8 mouse cellular contexts compared by ENCODE assay signal in the genomic region with DNA sequence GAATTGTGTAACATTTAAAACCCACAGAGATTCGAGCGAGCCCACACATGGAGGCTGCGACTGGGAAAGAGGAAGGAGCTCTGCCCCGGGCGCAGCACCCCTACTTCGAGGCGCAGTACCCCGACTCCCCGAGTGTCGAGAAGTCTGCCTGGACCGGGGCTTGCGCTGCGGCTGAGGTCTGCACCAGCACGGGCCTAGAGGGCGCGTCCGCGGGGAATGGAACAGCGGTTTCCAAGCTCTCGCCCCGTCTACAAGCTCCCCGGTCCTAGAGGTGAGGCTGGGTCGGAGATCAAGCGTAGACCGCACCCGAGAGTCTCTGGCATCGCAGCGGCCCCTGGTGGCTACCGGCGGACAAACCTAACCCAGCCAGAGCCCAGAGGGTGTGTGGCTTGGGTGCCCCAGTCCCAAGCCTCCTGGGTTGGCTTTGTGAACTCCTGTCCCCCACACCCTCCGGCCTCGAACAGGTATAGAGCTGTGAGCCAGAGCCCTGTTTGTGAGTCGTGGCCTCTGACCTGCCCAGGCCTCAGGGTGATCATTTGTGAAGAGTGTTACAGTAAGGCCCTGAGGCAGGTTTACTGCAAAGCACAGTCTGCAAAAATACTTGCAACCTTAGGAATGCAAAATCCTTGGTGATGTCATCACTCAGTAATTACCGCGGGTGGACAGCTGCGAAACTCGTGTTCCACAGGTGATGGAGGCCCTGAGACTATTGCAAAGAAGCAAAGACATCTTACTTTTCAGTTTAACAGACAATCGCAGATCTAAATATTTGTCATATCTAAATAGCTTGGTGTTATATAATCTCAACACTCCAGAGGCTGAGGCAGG. TPM values are rescaled to one million over a fixed set of nuclear protein-coding genes. Genes with fewer than 3 reads are reported as not detected.
DNase-seq lines count a peak whose midpoint lies in the region; ATAC-seq lines count a peak whose summit lies in the region.

No protein-coding gene starts in this region.

- no peak overlapping the region for H3K27ac ChIP-seq in embryonic facial prominence, embryonic 14.5 days (replicated peaks; ENCODE audit: low read depth, low read length)
- H3K27ac ChIP-seq in heart, embryonic 12.5 days (ENCODE audit: poor library complexity, severe bottlenecking) = no peak overlapping the region
- no peak overlapping the region for H3K27ac ChIP-seq in kidney, embryonic 15.5 days

- peak overlapping the region; percentile 37 for H3K4me3 ChIP-seq in embryonic facial prominence, embryonic 14.5 days (ENCODE audit: low read depth, low read length)
- peak overlapping the region; percentile 38 for H3K4me3 ChIP-seq in heart, embryonic 12.5 days
- H3K4me3 ChIP-seq in kidney, embryonic 15.5 days (replicated peaks) = peak overlapping the region; percentile 41

- H3K4me1 ChIP-seq in embryonic facial prominence, embryonic 14.5 days (ENCODE audit: control insufficient read depth, insufficient read depth, low read length) = 0 out of 2 replicates have a peak, but pooled peaks cover 3% of the 10 kb centered on the region
- H3K4me1 ChIP-seq in heart, embryonic 12.5 days (replicated peaks) = peaks cover 4% of the 10 kb centered on the region
- H3K4me1 ChIP-seq in kidney, embryonic 15.5 days = peaks cover 8% of the 10 kb centered on the region

- H3K9me3 ChIP-seq in embryonic facial prominence, embryonic 14.5 days (ENCODE audit: control insufficient read depth, low read length) = peaks cover 11% of the 10 kb centered on the region; the same call in 1 of the 2 replicates
- peaks cover 8% of the 10 kb centered on the region for H3K9me3 ChIP-seq in heart, embryonic 12.5 days (replicated peaks)
- 0 out of 2 replicates have a peak, but pooled peaks cover 5% of the 10 kb centered on the region for H3K9me3 ChIP-seq in kidney, embryonic 15.5 days (replicated peaks)

- H3K9ac ChIP-seq in embryonic facial prominence, embryonic 14.5 days (ENCODE audit: low read depth, low read length) = peak overlapping the region; percentile 51
- H3K9ac ChIP-seq in heart, embryonic 12.5 days = 0 out of 2 replicates have a peak overlapping the region, but pooled peaks have one; percentile 51
- H3K9ac ChIP-seq in kidney, embryonic 15.5 days = peak overlapping the region; percentile 45; the same call in 1 of the 2 replicates

- 0 out of 2 replicates have a peak, but pooled peaks cover 4% of the 10 kb centered on the region for H3K27me3 ChIP-seq in embryonic facial prominence, embryonic 14.5 days (replicated peaks; ENCODE audit: control insufficient read depth, insufficient read depth, low read length)
- peaks cover 10% of the 10 kb centered on the region for H3K27me3 ChIP-seq in heart, embryonic 12.5 days (replicated peaks)
- peaks cover 18% of the 10 kb centered on the region for H3K27me3 ChIP-seq in kidney, embryonic 15.5 days

- peak overlapping the region; percentile 68 for H3K4me2 ChIP-seq in embryonic facial prominence, embryonic 14.5 days (ENCODE audit: low read depth, low read length)
- peak overlapping the region; percentile 67 for H3K4me2 ChIP-seq in heart, embryonic 12.5 days
- peak overlapping the region; percentile 72 for H3K4me2 ChIP-seq in kidney, embryonic 15.5 days

- H3K36me3 ChIP-seq in embryonic facial prominence, embryonic 14.5 days (ENCODE audit: control insufficient read depth, insufficient read depth, low read length) = no peaks in the 10 kb centered on the region
- H3K36me3 ChIP-seq in heart, embryonic 12.5 days = no peaks in the 10 kb centered on the region
- H3K36me3 ChIP-seq in kidney, embryonic 15.5 days = no peaks in the 10 kb centered on the region

- ATAC-seq in embryonic facial prominence, embryonic 14.5 days (ENCODE audit: low read depth) = peak; percentile 91
- ATAC-seq in heart, embryonic 12.5 days (ENCODE audit: insufficient number of reproducible peaks, low FRiP score) = peak; percentile 84
- ATAC-seq in kidney, embryonic 15.5 days (replicated peaks; ENCODE audit: low FRiP score) = peak; percentile 86

- DNase-seq in CD4-positive helper T cell, adult 2 months (ENCODE audit: low read depth, low spot score) = peak; percentile 70
- DNase-seq in adrenal gland, adult 8-10 months = peak; percentile 21
- DNase-seq in embryonic facial prominence, embryonic 14.5 days (ENCODE audit: low spot score) = peak; percentile 57
- DNase-seq in lung, postnatal 10 days = peak; percentile 75
- peak; percentile 49 for DNase-seq in ovary, postnatal 14 days (ENCODE audit: low spot score)
- peak; percentile 48 for DNase-seq in urinary bladder, adult 2 months (ENCODE audit: low spot score)

- 16% methylated on average over 35 of the region's 38 CpGs for WGBS in embryonic facial prominence, embryonic 14.5 days
- 12% methylated on average over 38 of the region's 38 CpGs for WGBS in heart, embryonic 12.5 days
- 14% methylated on average over 38 of the region's 38 CpGs for WGBS in kidney, embryonic 15.5 days

RNA-seq across cellular contexts. Expression of a gene that starts 28.4 kb away (rescaled TPM):
- 1 to 10 TPM in 3 of 4 experiments, under 1 TPM in 1; 0.64 to 5.4 (median 2.5) TPM for total RNA-seq in adrenal gland, adult 8-10 months (2022)
- 6.1 and 7.0 TPM in 2 replicates for polyA plus RNA-seq in embryonic facial prominence, embryonic 14.5 days (2014; fragmentation: Nextera tagmentation; extraction: Ambion mirVana)
- polyA plus RNA-seq in heart, embryonic 12.5 days (2016; fragmentation: Nextera tagmentation; extraction: Ambion mirVana) = 2.4 and 4.8 TPM in 2 replicates
- 12.5 and 13.7 TPM in 2 replicates for polyA plus RNA-seq in kidney, embryonic 15.5 days (2015; fragmentation: Nextera tagmentation; extraction: Ambion mirVana)
- polyA plus RNA-seq in urinary bladder, adult 2 months (2012; rRNA removed) = 4.5 and 4.7 TPM in 2 replicates

RNA-seq across cellular contexts. Expression of a gene that starts 38.6 kb away (rescaled TPM):
- total RNA-seq in adrenal gland, adult 8-10 months (2022) = not detected
- not detected in 2 replicates for polyA plus RNA-seq in embryonic facial prominence, embryonic 14.5 days (2014; fragmentation: Nextera tagmentation; extraction: Ambion mirVana)
- not detected in 2 replicates for polyA plus RNA-seq in heart, embryonic 12.5 days (2016; fragmentation: Nextera tagmentation; extraction: Ambion mirVana)
- polyA plus RNA-seq in kidney, embryonic 15.5 days (2015; fragmentation: Nextera tagmentation; extraction: Ambion mirVana) = not detected in 2 replicates
- not detected in 2 replicates for polyA plus RNA-seq in urinary bladder, adult 2 months (2012; rRNA removed)

Comparison
In these comparisons a context has a peak if more than half of its experiments do, and no peak if none do; other contexts are left out.
1. DNase-seq: peak in every context shown above with its lines; median percentile 75 in lung, postnatal 10 days; 70 in CD4-positive helper T cell, adult 2 months; 57 in embryonic facial prominence, embryonic 14.5 days; 49 in ovary, postnatal 14 days; 48 in urinary bladder, adult 2 months; 21 in adrenal gland, adult 8-10 months.